Mouse (Mus musculus) intestine, embryonic 16.5 days (tissue): Measurements from ENCODE around the gene Lnx2. TPM values are rescaled to one million over a fixed set of nuclear protein-coding genes. Genes with fewer than 3 reads are reported as not detected.

Experiments used
- ATAC-seq: fragments of 200-750 bp; cut with Nextera tagmentation; 2 replicates; pipeline ENCODE4 v1.8.0; 2017; ENCODE audit warnings: moderate TSS enrichment, moderate library complexity
- H3K27ac ChIP-seq: fragments of 300-500 bp; sonication (generic); 2 replicates; pipeline ENCODE4 v1.5.1; 2014; ENCODE audit warnings: mild to moderate bottlenecking, low read length
- H3K27me3 ChIP-seq: fragments of 300-500 bp; sonication (generic); replicated peaks from 2 replicates; pipeline ENCODE4 v1.6.1; 2014; ENCODE audit warnings: low read length, control low read depth, mixed read lengths; ENCODE audit not compliant: control insufficient read depth, insufficient read depth
- H3K36me3 ChIP-seq: fragments of 300-500 bp; sonication (generic); 2 replicates; pipeline ENCODE4 v1.6.1; 2014; ENCODE audit warnings: low read length, control low read depth; ENCODE audit not compliant: control insufficient read depth, insufficient read depth
- H3K4me1 ChIP-seq: fragments of 300-500 bp; sonication (generic); 2 replicates; pipeline ENCODE4 v1.6.1; 2014; ENCODE audit warnings: low read length, control low read depth, mixed read lengths; ENCODE audit not compliant: control insufficient read depth, insufficient read depth
- H3K4me2 ChIP-seq: fragments of 300-500 bp; sonication (generic); 2 replicates; pipeline ENCODE4 v1.6.1; 2014; ENCODE audit warnings: low read depth, low read length, control low read depth
- H3K4me3 ChIP-seq: fragments of 300-500 bp; sonication (generic); 2 replicates; pipeline ENCODE4 v1.5.1; 2014; ENCODE audit warnings: mild to moderate bottlenecking, low read length
- H3K9ac ChIP-seq: fragments of 300-500 bp; sonication (generic); 2 replicates; pipeline ENCODE4 v1.6.1; 2014; ENCODE audit warnings: low read depth, low read length
- H3K9me3 ChIP-seq: fragments of 300-500 bp; sonication (generic); 2 replicates; pipeline ENCODE4 v1.6.1; 2016; ENCODE audit warnings: low read length, control low read depth; ENCODE audit not compliant: control insufficient read depth
- WGBS: fragments of 180-500 bp; shearing (Covaris S2); extraction: QIAGEN DNeasy Blood & Tissue Kit; methylation state at CpG from one replicate; pipeline ENCODE4 v1.1.7; 2014; 5-methylcytosine and 5-hydroxymethylcytosine counted together
- polyA plus RNA-seq: library from polyadenylated mRNA; unstranded; fragments of >200 nt; fragmentation: Nextera tagmentation; extraction: Ambion mirVana; gene quantifications from 2 replicates; pipeline ENCODE4 v1.2.1, GENCODE M21; 2015

Lnx2 gene
- polyA plus RNA-seq, 1 experiment from 2014 or later = 15.2 TPM

DNA sequence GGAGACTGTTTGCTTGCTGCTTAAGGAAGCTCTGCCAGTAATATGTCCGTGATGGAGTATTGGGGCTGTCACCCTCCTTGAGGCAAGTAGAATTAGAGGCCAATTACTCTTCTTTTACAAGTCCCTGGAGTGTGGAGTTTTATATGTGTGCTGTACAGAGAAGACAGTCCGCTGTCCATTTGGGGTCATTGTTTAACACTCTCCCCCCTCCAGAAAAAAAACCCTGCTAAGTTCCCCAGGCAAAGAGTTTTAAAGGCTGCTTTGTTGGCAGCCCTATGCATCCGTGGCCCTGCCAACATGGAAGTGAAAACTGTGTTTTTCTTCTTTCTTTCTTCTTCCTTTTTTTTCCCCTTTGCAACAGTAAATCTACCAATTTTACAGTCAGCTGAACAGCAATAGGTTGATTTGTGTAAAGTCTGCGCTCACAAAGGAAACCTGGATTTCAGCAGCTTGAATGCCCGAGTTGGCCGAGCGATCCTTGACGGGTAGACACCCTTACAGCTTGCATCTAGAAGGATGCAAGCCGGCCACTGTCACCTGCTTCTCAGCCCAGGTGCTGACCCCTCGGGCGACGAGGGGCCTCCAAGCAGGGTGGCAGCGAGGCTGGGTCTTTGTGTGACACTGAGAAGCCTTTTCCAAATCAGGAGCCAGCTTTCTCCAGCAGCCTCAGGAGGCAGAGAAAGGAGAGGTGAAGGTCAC is 107.5 kb downstream of the Lnx2 start:
- H3K9ac ChIP-seq = no peak overlapping the region
- ATAC-seq = no peak
- no peaks in the 10 kb centered on the region for H3K9me3 ChIP-seq
- WGBS = 78% methylated on average over 13 of the region's 13 CpGs
- H3K27ac ChIP-seq = no peak overlapping the region
- H3K4me3 ChIP-seq = no peak overlapping the region
- H3K36me3 ChIP-seq = no peaks in the 10 kb centered on the region
- peaks cover 2% of the 10 kb centered on the region; the same call in 1 of the 2 replicates for H3K4me1 ChIP-seq
- no peaks in the 10 kb centered on the region for H3K27me3 ChIP-seq
- no peak overlapping the region for H3K4me2 ChIP-seq

Other genes with a start within 250 kb of the Lnx2 start
- 455 and 503 TPM in 2 replicates for gene Rpl21, start 243.7 kb downstream of the Lnx2 start, polyA plus RNA-seq
- gene Rasl11a, start 231.5 kb downstream of the Lnx2 start, polyA plus RNA-seq = 26.5 and 28.3 TPM in 2 replicates
- gene Gtf3a, start 127.9 kb downstream of the Lnx2 start, polyA plus RNA-seq = 127 and 136 TPM in 2 replicates
- 28.8 and 31.1 TPM in 2 replicates for gene Mtif3, start 112.8 kb downstream of the Lnx2 start, polyA plus RNA-seq
- 136 and 151 TPM in 2 replicates for gene Polr1d, start 464 bp upstream of the Lnx2 start, polyA plus RNA-seq
- gene Gsx1, start 112.1 kb upstream of the Lnx2 start, polyA plus RNA-seq = not detected in 2 replicates
- gene Pdx1, start 193.4 kb upstream of the Lnx2 start, polyA plus RNA-seq = 3.8 and 5.3 TPM in 2 replicates
- gene Cdx2, start 230.7 kb upstream of the Lnx2 start, polyA plus RNA-seq = 42.1 and 46.2 TPM in 2 replicates
- 2.6 TPM in 2 replicates for gene Urad, start 245.9 kb upstream of the Lnx2 start, polyA plus RNA-seq